Mouse (Mus musculus): ENCODE results near the gene Lama1.
"Not testable (repeated sequence)": the region's sequence is repeated elsewhere in the genome, so short reads cannot be mapped to it uniquely, and the experiment has no call there.

The Lama1 gene

DNA sequence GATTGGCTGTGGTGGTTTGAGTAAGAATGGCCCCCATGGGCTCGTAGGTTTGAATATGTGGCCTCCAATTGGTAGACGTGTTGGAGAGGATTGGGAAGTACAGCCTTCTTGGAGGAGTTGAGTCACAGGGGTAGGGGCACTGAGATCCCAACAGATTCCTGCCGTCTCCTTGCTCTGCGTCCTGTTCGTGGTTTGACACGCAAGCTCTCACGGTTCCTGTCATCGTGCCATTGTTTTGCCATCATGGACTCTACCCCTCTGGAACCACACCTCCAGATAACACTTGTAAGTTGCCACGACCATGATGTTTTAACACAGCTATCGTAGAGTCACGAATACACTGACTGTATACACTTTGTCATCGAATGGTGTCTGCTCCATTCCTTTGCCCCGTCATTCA is 141.9 kb downstream of the Lama1 start:
- no peak for DNase-seq (ENCODE audit: low read depth, low spot score)

DNA sequence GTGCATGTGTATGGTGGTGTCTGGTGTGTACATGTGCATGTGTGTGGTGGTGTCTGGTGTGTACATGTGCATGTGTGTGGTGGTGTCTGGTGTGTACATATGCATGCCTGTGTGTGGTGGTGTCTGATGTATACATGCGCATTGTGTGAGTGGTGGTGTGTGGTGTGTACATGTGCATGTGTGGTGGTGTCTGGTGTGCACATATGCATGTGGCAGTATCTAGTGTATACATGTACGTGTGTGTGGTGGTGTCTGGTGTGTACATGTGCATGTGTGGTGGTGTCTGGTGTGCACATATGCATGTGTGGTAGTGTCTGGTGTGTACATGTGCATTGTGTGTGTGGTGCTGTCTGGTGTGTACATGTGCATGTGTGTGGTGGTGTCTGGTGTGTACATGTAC is 144.4 kb downstream of the Lama1 start:
- DNase-seq (ENCODE audit: low read depth, low spot score) = not testable (repeated sequence)

DNA sequence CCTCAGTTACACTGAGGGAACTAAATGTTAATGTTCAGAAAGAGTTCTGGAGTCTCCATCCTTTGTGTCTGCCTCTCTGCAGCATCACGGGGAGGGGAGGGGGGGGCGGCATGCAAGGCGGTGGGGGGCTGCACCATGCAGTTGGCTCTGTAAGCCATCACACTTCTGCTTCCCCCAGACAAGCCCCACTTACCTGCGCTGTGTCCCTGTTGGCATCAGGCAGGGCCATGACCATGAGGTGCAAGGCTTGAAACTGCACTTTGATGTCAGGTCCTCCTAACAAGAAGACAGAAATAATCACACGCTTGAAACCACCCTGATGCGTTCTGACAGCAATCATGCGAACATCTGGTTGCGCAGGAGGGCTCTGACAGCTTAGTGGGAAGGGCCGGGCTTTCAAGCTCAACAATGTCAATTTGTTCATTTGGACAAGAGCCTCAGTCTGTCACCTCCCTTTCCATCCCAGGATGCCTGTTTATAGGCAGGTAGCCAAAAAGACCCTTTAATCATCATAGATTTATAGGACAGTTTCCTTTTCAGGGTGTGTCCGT is 164.1 kb downstream of the Lama1 start:
- no peak for DNase-seq (ENCODE audit: low read depth, low spot score)

DNA sequence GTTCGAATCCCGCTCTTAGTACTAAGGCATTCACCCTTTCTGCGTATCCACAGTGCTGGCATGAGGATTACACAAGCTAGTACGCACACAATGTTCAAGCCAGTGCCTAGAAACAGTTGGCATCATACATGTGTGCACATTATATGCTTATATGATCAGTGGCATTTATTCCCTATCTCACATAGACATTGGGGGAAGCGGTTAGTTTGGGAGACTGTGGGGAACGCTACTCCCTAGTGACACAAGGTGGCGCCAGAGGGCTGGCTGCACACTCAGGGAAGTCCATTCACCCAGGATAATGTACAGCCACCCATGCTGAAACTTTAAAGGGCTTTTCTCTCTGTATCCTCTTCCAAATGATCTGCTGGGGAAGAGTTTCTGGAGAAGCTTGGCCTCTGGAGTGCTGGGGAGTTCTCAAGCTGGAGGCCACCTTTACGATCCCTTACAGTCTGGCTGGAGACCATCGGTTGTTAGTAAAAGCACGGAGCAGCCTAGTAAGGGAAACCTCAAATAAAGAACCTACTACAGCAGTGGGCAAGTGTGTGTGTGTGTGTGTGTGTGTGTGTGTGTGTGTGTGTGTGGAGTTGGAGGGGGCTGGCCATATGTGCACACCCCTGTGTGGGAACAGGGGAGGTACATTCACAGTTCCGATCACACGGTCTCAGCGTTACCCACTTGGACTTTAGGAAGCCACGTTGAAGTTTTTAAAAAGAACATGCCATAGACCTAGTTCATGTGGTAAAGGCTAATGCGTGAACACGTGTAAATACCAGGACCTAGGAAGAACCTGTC is 164.9 kb downstream of the Lama1 start:
- no peak for DNase-seq (ENCODE audit: low read depth, low spot score)

DNA sequence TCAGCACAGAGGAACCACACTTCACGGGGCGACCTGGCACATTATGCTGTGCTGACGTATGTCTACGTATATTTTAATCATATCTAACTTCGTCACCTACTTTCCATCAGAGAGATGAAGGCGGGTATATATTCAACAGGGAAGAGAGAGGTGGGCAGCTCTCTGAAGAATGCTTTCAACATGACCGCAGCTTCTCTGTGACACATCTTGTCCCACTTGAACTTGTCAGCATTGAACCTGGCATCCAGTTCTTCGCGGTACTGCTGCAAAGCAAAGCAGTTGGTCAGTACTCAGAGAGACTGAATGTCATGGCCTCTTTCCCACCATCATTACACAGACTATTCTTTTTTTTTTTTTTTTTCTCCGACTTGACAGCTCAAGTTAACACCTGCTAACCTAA is 167.3 kb downstream of the Lama1 start:
- DNase-seq (ENCODE audit: low read depth, low spot score) = no peak

DNA sequence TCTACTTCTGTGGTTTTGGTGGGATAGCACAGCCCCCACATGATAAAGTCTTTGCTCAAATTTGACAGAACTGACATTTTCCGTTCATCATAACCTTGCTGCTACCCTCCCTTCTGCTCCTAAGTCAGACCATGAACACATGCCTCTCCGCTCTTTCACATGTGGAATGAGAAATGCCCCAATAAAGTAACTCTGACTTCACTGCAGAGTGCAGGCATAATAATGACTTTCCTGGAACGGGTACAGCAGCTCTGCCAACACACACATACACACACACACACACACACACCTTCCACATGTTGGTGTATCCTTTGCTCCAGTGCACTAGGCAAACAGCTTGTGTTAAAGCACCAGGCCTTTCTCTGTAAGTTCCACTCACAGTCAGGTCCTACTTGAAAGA is 167.9 kb downstream of the Lama1 start:
- DNase-seq (ENCODE audit: low read depth, low spot score) = no peak

DNA sequence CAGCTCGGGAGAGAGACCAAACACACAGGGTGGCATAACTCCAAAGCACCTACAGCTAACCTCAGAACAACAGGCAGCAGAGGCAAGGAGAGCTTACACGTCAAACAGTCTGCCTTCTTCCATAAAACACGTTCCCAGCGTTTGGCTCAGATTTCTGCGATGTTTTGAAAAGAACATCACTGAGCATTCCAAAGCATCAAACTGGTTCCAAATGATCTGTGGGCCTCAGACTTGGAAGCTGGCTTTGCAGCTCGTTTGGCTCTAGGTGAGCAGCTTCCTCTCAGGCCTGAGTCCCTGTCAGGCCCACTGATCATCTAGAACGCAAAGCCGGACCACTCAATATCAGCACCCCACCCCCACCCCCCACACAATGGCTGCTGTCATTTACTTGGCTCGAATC is 169.0 kb downstream of the Lama1 start:
- DNase-seq (ENCODE audit: low read depth, low spot score) = no peak

DNA sequence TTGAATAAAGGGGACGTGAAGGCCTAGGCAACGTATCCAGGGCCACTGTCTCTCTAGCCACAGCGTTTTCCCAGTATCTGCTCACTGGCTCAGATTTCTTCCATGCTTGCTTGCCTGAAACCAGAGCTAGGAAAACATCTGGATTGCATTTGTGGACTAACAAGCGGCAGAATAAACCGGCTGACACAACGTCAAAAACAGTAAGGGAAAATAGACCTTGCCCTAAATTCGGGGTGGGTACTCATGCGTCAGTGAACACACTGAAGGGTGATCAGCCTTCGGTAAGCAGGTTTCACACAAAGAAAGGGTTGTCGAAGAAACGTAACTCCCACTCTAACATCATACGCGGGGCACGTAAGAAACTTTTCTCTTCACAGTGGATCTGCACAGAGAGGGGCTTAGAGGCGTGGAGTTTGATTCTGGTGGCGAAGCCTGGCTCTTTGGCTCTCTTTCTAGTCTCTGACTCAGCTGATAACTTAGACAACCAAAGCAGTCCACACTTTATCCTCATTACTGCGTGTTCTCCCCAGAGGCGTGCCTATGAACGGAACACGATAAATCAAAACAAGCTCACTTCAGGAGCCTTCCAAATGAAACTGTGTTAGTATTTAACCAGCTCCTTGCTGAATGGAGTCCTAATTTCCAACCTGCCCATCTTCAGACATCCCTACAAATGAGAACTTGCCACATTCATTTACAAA is 169.6 kb downstream of the Lama1 start:
- DNase-seq (ENCODE audit: low read depth, low spot score) = no peak

DNA sequence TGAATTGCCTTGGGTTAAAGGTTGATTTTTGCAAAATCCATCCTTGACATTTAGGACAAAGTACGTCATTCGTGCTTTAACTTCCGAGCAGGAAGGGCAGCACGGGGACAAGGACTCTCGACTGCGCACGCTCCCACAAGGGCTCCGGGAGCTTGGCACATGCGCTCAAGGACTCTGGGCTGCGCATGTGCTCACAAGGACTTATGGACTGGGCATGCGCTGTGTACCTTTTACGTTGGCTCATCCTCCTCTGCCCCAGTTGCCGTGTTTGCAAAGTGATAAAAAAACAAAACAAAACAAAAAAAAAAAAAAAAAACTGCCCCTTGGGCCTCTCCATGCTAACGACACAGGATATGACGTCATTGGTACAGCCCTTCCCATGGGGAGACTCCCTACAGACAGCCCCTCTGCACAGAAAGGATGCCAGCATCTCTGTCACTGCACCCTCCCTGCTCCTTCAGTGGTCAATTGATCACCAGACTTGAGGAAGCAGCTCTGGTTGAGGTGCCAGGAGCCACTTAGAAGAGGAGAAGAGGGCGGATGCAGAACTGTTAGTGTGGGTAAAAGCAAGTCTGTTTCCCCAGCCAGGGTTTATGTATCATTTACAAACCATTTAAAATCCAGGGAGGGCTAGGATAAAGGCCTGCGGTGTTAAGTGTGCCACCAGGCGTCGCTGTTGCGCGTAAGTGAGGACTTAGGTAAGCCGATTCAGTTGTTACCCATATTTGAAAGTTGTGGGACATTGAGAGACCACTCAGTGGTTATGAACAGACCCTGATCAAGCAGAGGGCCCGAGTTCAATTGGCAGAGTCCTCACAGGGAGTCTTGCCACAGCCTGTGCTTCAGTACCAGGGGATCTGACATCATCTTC is 172.9 kb downstream of the Lama1 start:
- no peak for DNase-seq (ENCODE audit: low read depth, low spot score)

All from c-Kit-negative CD71-positive TER-119-positive erythroid progenitor cells, embryonic 14.5 days (primary cell).